Mouse (Mus musculus) lung, postnatal 0 days (tissue): ENCODE measurements around the gene Pkn3. TPM values are rescaled to one million over a fixed set of nuclear protein-coding genes. Genes with fewer than 3 reads are reported as not detected.

Experiments used
- ATAC-seq: fragments of 200-750 bp; cut with Nextera tagmentation; 2 replicates; pipeline ENCODE4 v1.8.0; 2017; ENCODE audit warnings: moderate library complexity
- DNase-seq: peaks from one replicate; pipeline ENCODE4 v3.0.0-alpha.2; 2016; ENCODE audit warnings: low spot score
- H3K27ac ChIP-seq: fragments of 300-500 bp; sonication (generic); 2 replicates; pipeline ENCODE4 v1.5.1; 2014; ENCODE audit warnings: antibody characterized with exemption, mild to moderate bottlenecking, low read length, mixed read lengths
- H3K27me3 ChIP-seq: fragments of 300-500 bp; sonication (generic); replicated peaks from 2 replicates; pipeline ENCODE4 v1.6.1; 2014; ENCODE audit warnings: low read length, mixed read lengths; ENCODE audit not compliant: insufficient read depth
- H3K36me3 ChIP-seq: fragments of 300-500 bp; sonication (generic); 2 replicates; pipeline ENCODE4 v1.6.1; 2014; ENCODE audit warnings: low read length, mixed read lengths; ENCODE audit not compliant: insufficient read depth
- H3K4me1 ChIP-seq: fragments of 300-500 bp; sonication (generic); 2 replicates; pipeline ENCODE4 v1.6.1; 2014; ENCODE audit warnings: antibody characterized with exemption, low read depth, low read length, mixed read lengths; ENCODE audit not compliant: insufficient read depth
- H3K4me2 ChIP-seq: fragments of 300-500 bp; sonication (generic); replicated peaks from 2 replicates; pipeline ENCODE4 v1.6.1; 2014; ENCODE audit warnings: low read depth, mild to moderate bottlenecking, low read length, moderate library complexity, mixed read lengths
- H3K4me3 ChIP-seq: fragments of 300-500 bp; sonication (generic); 2 replicates; pipeline ENCODE4 v1.5.1; 2014; ENCODE audit warnings: low read depth, low read length
- H3K9ac ChIP-seq: fragments of 300-500 bp; sonication (generic); replicated peaks from 2 replicates; pipeline ENCODE4 v1.6.1; 2014; ENCODE audit warnings: low read depth, mild to moderate bottlenecking
- H3K9me3 ChIP-seq: fragments of 300-500 bp; sonication (generic); 2 replicates; pipeline ENCODE4 v1.6.1; 2016; ENCODE audit warnings: low read length, mixed read lengths
- CTCF ChIP-seq: IDR thresholded peaks from 2 replicates; pipeline ENCODE4 v1.5.1; 2016; ENCODE audit warnings: antibody characterized with exemption, mild to moderate bottlenecking
- EP300 ChIP-seq: IDR thresholded peaks from 2 replicates; pipeline ENCODE4 v1.6.1; 2016; ENCODE audit warnings: antibody characterized with exemption, mild to moderate bottlenecking, control low read depth
- WGBS: fragments of 180-500 bp; shearing (Covaris S2); extraction: QIAGEN DNeasy Blood & Tissue Kit; methylation state at CpG from one replicate; pipeline ENCODE4 v1.1.7; 2014; 5-methylcytosine and 5-hydroxymethylcytosine counted together
- polyA plus RNA-seq: library from polyadenylated mRNA; unstranded; fragments of >200 nt; fragmentation: Nextera tagmentation; extraction: Ambion mirVana; gene quantifications from 2 replicates; pipeline ENCODE4 v1.2.1, GENCODE M21; 2015

Pkn3 gene
- polyA plus RNA-seq, 1 experiment from 2014 or later = 9.8 TPM

- Histone ChIP-seq H3K4me2 (no peak overlapping the region), H3K9ac (no peak overlapping the region), H3K4me3 (no peak overlapping the region), H3K4me1 (no peaks in the 10 kb centered on the region), H3K9me3 (no peaks in the 10 kb centered on the region), H3K27ac (no peak overlapping the region), H3K36me3 (0 out of 2 replicates have a peak, but pooled peaks cover 4% of the 10 kb centered on the region), H3K27me3 (no peaks in the 10 kb centered on the region)
- ATAC-seq (peak; percentile 82), DNase-seq (peak; percentile 92)
- TF ChIP-seq EP300 = no peak
- TF ChIP-seq CTCF = peak; percentile 91
- WGBS = 8% methylated on average over 4 of the region's 4 CpGs
These were observed 35.0 kb upstream of the Pkn3 start for GRCm38 (mm10) chr2:30042445-30042844.

GRCm38 (mm10) chr2:30044550-30044949 lies 32.9 kb upstream of the Pkn3 start:
- Histone ChIP-seq H3K9me3 (no peaks in the 10 kb centered on the region), H3K4me2 (no peak overlapping the region), H3K4me1 (no peaks in the 10 kb centered on the region; the same call in 1 of the 2 replicates), H3K27me3 (no peaks in the 10 kb centered on the region), H3K36me3 (no peaks in the 10 kb centered on the region), H3K4me3 (no peak overlapping the region), H3K9ac (no peak overlapping the region), H3K27ac (no peak overlapping the region)
- ATAC-seq (no peak), DNase-seq (no peak)
- TF ChIP-seq CTCF = no peak; the same call in 1 of the 2 replicates
- TF ChIP-seq EP300 = no peak
- 83% methylated on average over 5 of the region's 5 CpGs for WGBS

GRCm38 (mm10) chr2:30047127-30047526 lies 30.4 kb upstream of the Pkn3 start:
- TF ChIP-seq CTCF = no peak
- no peak for TF ChIP-seq EP300
- Histone ChIP-seq H3K4me3 (no peak overlapping the region), H3K4me1 (no peaks in the 10 kb centered on the region; the same call in 1 of the 2 replicates), H3K27ac (no peak overlapping the region), H3K9me3 (no peaks in the 10 kb centered on the region), H3K9ac (no peak overlapping the region), H3K4me2 (no peak overlapping the region), H3K27me3 (no peaks in the 10 kb centered on the region), H3K36me3 (no peaks in the 10 kb centered on the region)
- 97% methylated on average over 6 of the region's 6 CpGs for WGBS
- ATAC-seq = no peak
- no peak for DNase-seq

GRCm38 (mm10) chr2:30048101-30048501 lies 29.4 kb upstream of the Pkn3 start:
- Histone ChIP-seq H3K27me3 (no peaks in the 10 kb centered on the region), H3K4me2 (peak overlapping the region; percentile 81), H3K36me3 (no peaks in the 10 kb centered on the region), H3K9ac (peak overlapping the region; percentile 69; the same call in 1 of the 2 replicates), H3K4me1 (no peaks in the 10 kb centered on the region; the same call in 1 of the 2 replicates), H3K27ac (no peak overlapping the region), H3K4me3 (peak overlapping the region; percentile 57), H3K9me3 (no peaks in the 10 kb centered on the region)
- peak; percentile 47 for DNase-seq
- no peak for ATAC-seq
- TF ChIP-seq EP300 (no peak), CTCF (no peak)
- WGBS = 51% methylated on average over 11 of the region's 11 CpGs

DNA sequence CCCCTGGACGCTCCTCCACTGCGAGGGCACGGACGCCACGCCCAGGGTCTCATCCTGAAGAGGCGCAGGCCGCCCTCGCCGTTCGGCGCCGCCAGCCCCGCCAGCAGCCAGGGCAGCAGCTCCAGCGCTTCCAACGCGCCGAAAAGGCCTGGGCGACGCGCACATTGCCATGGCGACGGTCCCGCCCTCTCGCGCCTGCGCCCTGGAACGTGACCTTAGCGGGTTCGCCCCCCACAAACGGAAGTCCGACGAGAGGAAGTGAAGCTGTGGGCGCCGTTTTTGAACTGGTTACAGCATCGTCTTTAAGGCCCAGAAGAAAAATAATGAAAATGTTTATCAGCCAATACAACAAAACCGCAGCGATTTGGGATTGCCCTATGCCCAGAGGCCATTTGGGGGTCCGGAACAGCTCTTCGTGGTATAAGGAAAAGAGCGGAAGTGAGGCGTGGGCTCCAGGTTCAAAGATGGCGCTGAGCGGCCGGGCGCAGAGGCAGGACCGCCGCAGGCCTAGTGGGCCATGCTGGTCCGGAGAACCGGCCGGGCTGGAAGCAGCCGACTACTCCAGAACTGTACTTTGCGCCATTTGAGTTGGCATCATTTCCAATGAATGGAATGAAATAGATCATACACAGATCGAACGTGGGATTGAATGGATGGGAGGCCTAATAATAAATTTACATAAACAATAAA lies 28.6 kb upstream of the Pkn3 start, which contains the start of gene Wdr34:
TSS of gene Wdr34 (minus strand) at position 183 of the 690 bp plus-strand sequence.
- no peaks in the 10 kb centered on the region for H3K27me3 ChIP-seq
- H3K4me3 ChIP-seq = peak within 1 kb of the TSS; percentile 57
- peak within 1 kb of the TSS; percentile 81 for H3K4me2 ChIP-seq
- peak within 1 kb of the TSS; percentile 69 for H3K9ac ChIP-seq
- WGBS = 2% methylated on average over 54 of the region's 54 CpGs
- no peaks in the 10 kb centered on the region; the same call in 1 of the 2 replicates for H3K4me1 ChIP-seq
- peak within 1 kb of the TSS; percentile 94 for H3K27ac ChIP-seq
- ATAC-seq (peak; percentile 98), DNase-seq (peak; percentile 97)
- H3K36me3 ChIP-seq = no peaks in the 10 kb centered on the region
- TF ChIP-seq CTCF = no peak; the same call in 1 of the 2 replicates
- peak; percentile 34; the same call in 1 of the 2 replicates for TF ChIP-seq EP300
- no peaks in the 10 kb centered on the region for H3K9me3 ChIP-seq

GRCm38 (mm10) chr2:30049831-30050230 lies 27.7 kb upstream of the Pkn3 start:
- DNase-seq (no peak), ATAC-seq (no peak)
- Histone ChIP-seq H3K9me3 (no peaks in the 10 kb centered on the region), H3K27ac (no peak overlapping the region), H3K4me2 (no peak overlapping the region), H3K27me3 (no peaks in the 10 kb centered on the region), H3K4me3 (no peak overlapping the region), H3K36me3 (no peaks in the 10 kb centered on the region), H3K4me1 (no peaks in the 10 kb centered on the region; the same call in 1 of the 2 replicates), H3K9ac (no peak overlapping the region)
- TF ChIP-seq EP300 (no peak), CTCF (no peak)
- WGBS = 73% methylated on average over 3 of the region's 3 CpGs
